Mouse (Mus musculus): ENCODE results near the gene Zfp414. TPM values are rescaled to one million over a fixed set of nuclear protein-coding genes. Genes with fewer than 3 reads are reported as not detected.

Zfp414 gene
- 46.3 and 58.4 TPM in 2 replicates for polyA plus RNA-seq (2015; fragmentation: Nextera tagmentation; extraction: Ambion mirVana)

GRCm38 (mm10) chr17:33628621-33629486 lies at the start of gene Zfp414:
Gene Zfp414, plus strand, starts transcription at chr17:33629090.
- peak within 1 kb of the TSS; percentile 78 for H3K9ac ChIP-seq (replicated peaks; ENCODE audit: low read length)
- peak within 1 kb of the TSS; percentile 61 for H3K4me3 ChIP-seq (ENCODE audit: low read length)
- H3K4me2 ChIP-seq (replicated peaks; ENCODE audit: low read depth, low read length) = peak within 1 kb of the TSS; percentile 88
- H3K36me3 ChIP-seq (ENCODE audit: insufficient read depth, low read length) = peaks cover 13% of the 10 kb centered on the region
- H3K27ac ChIP-seq (ENCODE audit: low read length) = peak within 1 kb of the TSS; percentile 93
- H3K9me3 ChIP-seq (ENCODE audit: low read length) = no peaks in the 10 kb centered on the region
- peaks cover 18% of the 10 kb centered on the region for H3K4me1 ChIP-seq (ENCODE audit: insufficient read depth, low read length)
- WGBS = 2% methylated on average over 34 of the region's 35 CpGs
- H3K27me3 ChIP-seq (ENCODE audit: insufficient read depth, low read length) = no peaks in the 10 kb centered on the region
- ATAC-seq (ENCODE audit: low FRiP score, low TSS enrichment) = peak; percentile 97

- H3K4me1 ChIP-seq (ENCODE audit: insufficient read depth, low read length) = no peaks in the 10 kb centered on the region
- 81% methylated on average over 4 of the region's 4 CpGs for WGBS
- no peaks in the 10 kb centered on the region for H3K9me3 ChIP-seq (ENCODE audit: low read length)
- ATAC-seq (ENCODE audit: low FRiP score, low TSS enrichment) = no peak
- H3K27me3 ChIP-seq (ENCODE audit: insufficient read depth, low read length) = no peaks in the 10 kb centered on the region
- H3K9ac ChIP-seq (replicated peaks; ENCODE audit: low read length) = no peak overlapping the region
- no peak overlapping the region for H3K4me3 ChIP-seq (ENCODE audit: low read length)
- H3K27ac ChIP-seq (ENCODE audit: low read length) = no peak overlapping the region
- H3K4me2 ChIP-seq (replicated peaks; ENCODE audit: low read depth, low read length) = no peak overlapping the region
- no peaks in the 10 kb centered on the region for H3K36me3 ChIP-seq (ENCODE audit: insufficient read depth, low read length)
These were observed 44.8 kb upstream of the Zfp414 start for GRCm38 (mm10) chr17:33584061-33584460.

DNA sequence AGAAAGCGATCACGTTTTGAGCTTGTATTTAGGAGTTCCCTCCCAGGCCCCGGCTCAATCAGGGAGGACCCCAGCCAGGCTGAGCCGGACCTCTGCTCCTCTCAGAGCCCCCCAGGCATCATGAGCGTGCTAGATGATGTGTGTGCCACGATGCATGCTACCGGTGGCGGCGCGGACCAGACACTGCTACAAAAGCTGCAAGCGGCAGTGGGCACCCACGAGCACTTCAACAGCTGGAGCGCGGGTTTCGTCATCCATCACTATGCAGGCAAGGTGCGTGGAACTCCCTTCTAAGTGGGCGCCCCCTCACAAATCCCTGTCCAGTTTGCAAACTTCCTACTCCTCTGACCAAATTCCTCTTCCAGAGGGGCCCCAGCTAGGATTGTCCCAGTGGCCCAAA lies 42.9 kb upstream of the Zfp414 start:
- no peaks in the 10 kb centered on the region for H3K36me3 ChIP-seq (ENCODE audit: insufficient read depth, low read length)
- H3K4me3 ChIP-seq (ENCODE audit: low read length) = no peak overlapping the region
- H3K9me3 ChIP-seq (ENCODE audit: low read length) = no peaks in the 10 kb centered on the region
- no peak for ATAC-seq (ENCODE audit: low FRiP score, low TSS enrichment)
- WGBS = 64% methylated on average over 17 of the region's 17 CpGs
- no peaks in the 10 kb centered on the region for H3K4me1 ChIP-seq (ENCODE audit: insufficient read depth, low read length)
- H3K9ac ChIP-seq (replicated peaks; ENCODE audit: low read length) = no peak overlapping the region
- H3K27ac ChIP-seq (ENCODE audit: low read length) = no peak overlapping the region
- no peaks in the 10 kb centered on the region for H3K27me3 ChIP-seq (ENCODE audit: insufficient read depth, low read length)
- H3K4me2 ChIP-seq (replicated peaks; ENCODE audit: low read depth, low read length) = no peak overlapping the region

GRCm38 (mm10) chr17:33597271-33597670 lies 31.6 kb upstream of the Zfp414 start:
- H3K36me3 ChIP-seq (ENCODE audit: insufficient read depth, low read length) = no peaks in the 10 kb centered on the region
- H3K9me3 ChIP-seq (ENCODE audit: low read length) = 0 out of 2 replicates have a peak, but pooled peaks cover 4% of the 10 kb centered on the region
- H3K9ac ChIP-seq (replicated peaks; ENCODE audit: low read length) = no peak overlapping the region
- ATAC-seq (ENCODE audit: low FRiP score, low TSS enrichment) = no peak
- no peak overlapping the region for H3K27ac ChIP-seq (ENCODE audit: low read length)
- no peak overlapping the region for H3K4me3 ChIP-seq (ENCODE audit: low read length)
- no peak overlapping the region for H3K4me2 ChIP-seq (replicated peaks; ENCODE audit: low read depth, low read length)
- no peaks in the 10 kb centered on the region for H3K4me1 ChIP-seq (ENCODE audit: insufficient read depth, low read length)
- H3K27me3 ChIP-seq (ENCODE audit: insufficient read depth, low read length) = no peaks in the 10 kb centered on the region

GRCm38 (mm10) chr17:33598506-33598905 lies 30.4 kb upstream of the Zfp414 start:
- no peaks in the 10 kb centered on the region for H3K4me1 ChIP-seq (ENCODE audit: insufficient read depth, low read length)
- 0 out of 2 replicates have a peak, but pooled peaks cover 4% of the 10 kb centered on the region for H3K9me3 ChIP-seq (ENCODE audit: low read length)
- 89% methylated on average over 5 of the region's 5 CpGs for WGBS
- no peak overlapping the region for H3K9ac ChIP-seq (replicated peaks; ENCODE audit: low read length)
- no peak overlapping the region for H3K4me3 ChIP-seq (ENCODE audit: low read length)
- no peaks in the 10 kb centered on the region for H3K27me3 ChIP-seq (ENCODE audit: insufficient read depth, low read length)
- no peak for ATAC-seq (ENCODE audit: low FRiP score, low TSS enrichment)
- no peak overlapping the region for H3K4me2 ChIP-seq (replicated peaks; ENCODE audit: low read depth, low read length)
- H3K36me3 ChIP-seq (ENCODE audit: insufficient read depth, low read length) = no peaks in the 10 kb centered on the region
- H3K27ac ChIP-seq (ENCODE audit: low read length) = no peak overlapping the region

DNA sequence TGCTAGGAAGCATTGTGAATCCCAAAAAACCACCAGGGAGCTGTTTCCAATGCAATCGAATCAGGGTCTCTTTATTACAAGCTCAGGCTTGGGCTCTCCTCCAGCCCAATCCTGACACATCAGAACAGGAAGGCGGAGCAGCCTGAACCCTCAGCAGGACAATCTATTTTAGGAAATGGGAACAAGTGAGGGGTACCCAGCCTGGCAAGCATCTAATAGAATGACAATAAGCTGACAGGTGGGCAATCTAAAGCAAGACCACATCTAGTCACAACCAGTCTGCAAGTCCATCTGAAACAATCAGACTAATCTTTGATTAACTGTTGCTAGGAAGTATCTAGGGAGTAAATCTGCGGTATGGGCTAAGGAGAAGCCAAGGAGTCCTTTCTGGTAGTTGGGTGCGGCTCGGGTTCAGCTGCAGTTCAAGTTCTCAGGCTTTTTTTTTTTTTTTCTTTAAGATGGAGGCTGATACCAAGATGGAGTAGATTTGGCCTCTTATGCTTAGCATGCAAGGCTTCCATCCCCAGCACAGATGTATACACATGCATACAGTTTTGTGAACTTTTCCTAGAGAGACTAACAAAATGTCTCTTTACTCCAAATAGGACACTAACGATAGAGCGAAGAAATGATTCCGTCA lies 28.9 kb upstream of the Zfp414 start:
- H3K4me3 ChIP-seq (ENCODE audit: low read length) = no peak overlapping the region
- 0 out of 2 replicates have a peak, but pooled peaks cover 4% of the 10 kb centered on the region for H3K9me3 ChIP-seq (ENCODE audit: low read length)
- no peaks in the 10 kb centered on the region for H3K4me1 ChIP-seq (ENCODE audit: insufficient read depth, low read length)

DNA sequence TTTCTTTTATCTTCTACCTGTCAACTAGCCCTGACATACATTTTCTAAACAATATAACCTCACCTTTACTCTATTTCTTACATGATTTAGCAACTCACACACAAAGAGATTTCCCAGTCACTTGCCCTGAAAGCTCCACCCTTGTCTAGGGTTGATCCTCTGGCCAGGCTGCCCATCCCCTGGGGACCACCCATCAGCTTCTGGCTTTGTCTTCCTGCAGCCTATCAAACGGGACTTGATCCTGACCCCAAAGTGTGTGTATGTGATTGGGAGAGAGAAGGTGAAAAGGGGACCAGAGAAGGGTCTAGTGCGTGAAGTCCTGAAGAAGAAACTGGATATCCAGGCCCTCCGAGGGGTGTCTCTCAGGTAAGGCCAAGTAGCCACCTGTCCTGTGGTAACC lies 28.1 kb upstream of the Zfp414 start:
- 71% methylated on average over 3 of the region's 3 CpGs for whole genome bisulfite sequencing
- Histone ChIP-seq H3K27me3 (ENCODE audit: insufficient read depth, low read length) (no peaks in the 10 kb centered on the region), H3K36me3 (ENCODE audit: insufficient read depth, low read length) (no peaks in the 10 kb centered on the region), H3K4me1 (ENCODE audit: insufficient read depth, low read length) (no peaks in the 10 kb centered on the region), H3K4me3 (ENCODE audit: low read length) (no peak overlapping the region), H3K27ac (ENCODE audit: low read length) (no peak overlapping the region), H3K4me2 (replicated peaks; ENCODE audit: low read depth, low read length) (no peak overlapping the region), H3K9ac (replicated peaks; ENCODE audit: low read length) (no peak overlapping the region), H3K9me3 (ENCODE audit: low read length) (0 out of 2 replicates have a peak, but pooled peaks cover 4% of the 10 kb centered on the region)
- no peak for ATAC-seq (ENCODE audit: low FRiP score, low TSS enrichment)

More for the DNA sequence above, 28.9 kb upstream of the Zfp414 start:
- ATAC-seq (ENCODE audit: low FRiP score, low TSS enrichment) = no peak
- Histone ChIP-seq H3K9ac (replicated peaks; ENCODE audit: low read length) (no peak overlapping the region), H3K36me3 (ENCODE audit: insufficient read depth, low read length) (no peaks in the 10 kb centered on the region), H3K27me3 (ENCODE audit: insufficient read depth, low read length) (no peaks in the 10 kb centered on the region), H3K4me2 (replicated peaks; ENCODE audit: low read depth, low read length) (no peak overlapping the region), H3K27ac (ENCODE audit: low read length) (no peak overlapping the region)
- WGBS = 87% methylated on average over 8 of the region's 8 CpGs

GRCm38 (mm10) chr17:33601947-33602346 lies 26.9 kb upstream of the Zfp414 start:
- Histone ChIP-seq H3K9me3 (ENCODE audit: low read length) (0 out of 2 replicates have a peak, but pooled peaks cover 4% of the 10 kb centered on the region), H3K27ac (ENCODE audit: low read length) (no peak overlapping the region), H3K9ac (replicated peaks; ENCODE audit: low read length) (no peak overlapping the region), H3K4me3 (ENCODE audit: low read length) (no peak overlapping the region), H3K27me3 (ENCODE audit: insufficient read depth, low read length) (no peaks in the 10 kb centered on the region), H3K36me3 (ENCODE audit: insufficient read depth, low read length) (no peaks in the 10 kb centered on the region), H3K4me1 (ENCODE audit: insufficient read depth, low read length) (no peaks in the 10 kb centered on the region), H3K4me2 (replicated peaks; ENCODE audit: low read depth, low read length) (no peak overlapping the region)
- 76% methylated on average over 12 of the region's 12 CpGs for WGBS
- ATAC-seq (ENCODE audit: low FRiP score, low TSS enrichment) = no peak

- H3K27ac ChIP-seq (ENCODE audit: low read length) = no peak overlapping the region
- no peak overlapping the region for H3K9ac ChIP-seq (replicated peaks; ENCODE audit: low read length)
- H3K27me3 ChIP-seq (ENCODE audit: insufficient read depth, low read length) = no peaks in the 10 kb centered on the region
- H3K9me3 ChIP-seq (ENCODE audit: low read length) = no peaks in the 10 kb centered on the region
- H3K4me1 ChIP-seq (ENCODE audit: insufficient read depth, low read length) = no peaks in the 10 kb centered on the region
- no peak overlapping the region for H3K4me2 ChIP-seq (replicated peaks; ENCODE audit: low read depth, low read length)
- H3K36me3 ChIP-seq (ENCODE audit: insufficient read depth, low read length) = no peaks in the 10 kb centered on the region
- ATAC-seq (ENCODE audit: low FRiP score, low TSS enrichment) = no peak
- 93% methylated on average over 2 of the region's 2 CpGs for WGBS
- no peak overlapping the region for H3K4me3 ChIP-seq (ENCODE audit: low read length)
These were observed 21.6 kb upstream of the Zfp414 start for GRCm38 (mm10) chr17:33607273-33607672.

GRCm38 (mm10) chr17:33610548-33610947 lies 18.3 kb upstream of the Zfp414 start:
- 86% methylated on average over 7 of the region's 7 CpGs for WGBS
- ATAC-seq (ENCODE audit: low FRiP score, low TSS enrichment) = no peak

More at GRCm38 (mm10) chr17:33610548-33610947, 18.3 kb upstream of the Zfp414 start:
- no peaks in the 10 kb centered on the region for H3K27me3 ChIP-seq (ENCODE audit: insufficient read depth, low read length)
- H3K4me1 ChIP-seq (ENCODE audit: insufficient read depth, low read length) = no peaks in the 10 kb centered on the region
- no peak overlapping the region for H3K27ac ChIP-seq (ENCODE audit: low read length)
- no peak overlapping the region for H3K9ac ChIP-seq (replicated peaks; ENCODE audit: low read length)
- no peak overlapping the region for H3K4me2 ChIP-seq (replicated peaks; ENCODE audit: low read depth, low read length)
- H3K4me3 ChIP-seq (ENCODE audit: low read length) = no peak overlapping the region
- no peaks in the 10 kb centered on the region for H3K9me3 ChIP-seq (ENCODE audit: low read length)
- no peaks in the 10 kb centered on the region for H3K36me3 ChIP-seq (ENCODE audit: insufficient read depth, low read length)
